Mouse (Mus musculus): ENCODE results near the gene Efcab11. TPM values are rescaled to one million over a fixed set of nuclear protein-coding genes. Genes with fewer than 3 reads are reported as not detected.

Efcab11 gene
- polyA plus RNA-seq, 1 experiment from 2014 or later, result 27.3 TPM

GRCm38 (mm10) chr12:99721318-99721717, 162.9 kb downstream of the Efcab11 start:
- Histone ChIP-seq H3K4me3 (ENCODE audit: low read depth, low read length) (no peak overlapping the region), H3K27me3 (ENCODE audit: control insufficient read depth, insufficient read depth, low read length) (no peaks in the 10 kb centered on the region), H3K4me1 (ENCODE audit: control insufficient read depth, insufficient read depth, low read length) (no peaks in the 10 kb centered on the region), H3K36me3 (replicated peaks; ENCODE audit: control insufficient read depth, insufficient read depth, low read depth, low read length) (no peaks in the 10 kb centered on the region), H3K9ac (replicated peaks; ENCODE audit: low read length) (no peak overlapping the region), H3K4me2 (ENCODE audit: low read depth, low read length) (no peak overlapping the region), H3K27ac (replicated peaks; ENCODE audit: low read depth, low read length) (no peak overlapping the region), H3K9me3 (replicated peaks; ENCODE audit: control insufficient read depth, low read length) (no peaks in the 10 kb centered on the region)
- WGBS, result 55% methylated on average over 10 of the region's 10 CpGs
- ATAC-seq (replicated peaks; ENCODE audit: insufficient number of reproducible peaks, low FRiP score, low TSS enrichment, low read depth), result no peak
- DNase-seq (ENCODE audit: low spot score), result peak; percentile 21

- DNase-seq (ENCODE audit: low spot score) (no peak), ATAC-seq (replicated peaks; ENCODE audit: insufficient number of reproducible peaks, low FRiP score, low TSS enrichment, low read depth) (no peak)
- 91% methylated on average over 11 of the region's 11 CpGs for WGBS
- H3K9me3 ChIP-seq (replicated peaks; ENCODE audit: control insufficient read depth, low read length), result no peaks in the 10 kb centered on the region
- H3K9ac ChIP-seq (replicated peaks; ENCODE audit: low read length), result no peak overlapping the region
- no peaks in the 10 kb centered on the region for H3K27me3 ChIP-seq (ENCODE audit: control insufficient read depth, insufficient read depth, low read length)
- H3K4me2 ChIP-seq (ENCODE audit: low read depth, low read length), result no peak overlapping the region
- no peak overlapping the region for H3K4me3 ChIP-seq (ENCODE audit: low read depth, low read length)
- H3K36me3 ChIP-seq (replicated peaks; ENCODE audit: control insufficient read depth, insufficient read depth, low read depth, low read length), result no peaks in the 10 kb centered on the region
- no peaks in the 10 kb centered on the region for H3K4me1 ChIP-seq (ENCODE audit: control insufficient read depth, insufficient read depth, low read length)
- no peak overlapping the region for H3K27ac ChIP-seq (replicated peaks; ENCODE audit: low read depth, low read length)
Measured at GRCm38 (mm10) chr12:99719777-99720176, 164.5 kb downstream of the Efcab11 start.

DNA sequence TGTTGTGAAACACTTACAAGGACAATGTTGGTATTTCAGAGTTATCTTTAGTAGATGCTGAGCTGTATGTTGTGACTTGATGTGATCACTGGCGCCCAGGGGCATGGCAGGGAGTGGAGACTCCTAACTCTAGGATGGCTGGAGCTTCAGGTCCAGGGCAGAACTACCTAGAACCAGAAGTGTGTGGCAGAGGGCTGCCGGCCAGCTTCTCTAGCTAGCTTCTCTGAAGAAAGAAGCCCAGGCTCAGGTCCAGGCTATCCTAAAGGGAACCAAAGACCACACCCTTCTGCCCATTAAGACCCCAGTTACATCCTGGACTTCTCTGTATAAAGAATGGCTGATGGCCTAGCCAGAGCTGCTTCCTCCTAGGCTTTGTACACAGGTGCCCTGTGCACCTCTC, 166.1 kb downstream of the Efcab11 start:
- Histone ChIP-seq H3K4me1 (ENCODE audit: control insufficient read depth, insufficient read depth, low read length) (no peaks in the 10 kb centered on the region), H3K27me3 (ENCODE audit: control insufficient read depth, insufficient read depth, low read length) (no peaks in the 10 kb centered on the region), H3K27ac (replicated peaks; ENCODE audit: low read depth, low read length) (no peak overlapping the region), H3K36me3 (replicated peaks; ENCODE audit: control insufficient read depth, insufficient read depth, low read depth, low read length) (no peaks in the 10 kb centered on the region), H3K4me2 (ENCODE audit: low read depth, low read length) (no peak overlapping the region), H3K9ac (replicated peaks; ENCODE audit: low read length) (no peak overlapping the region), H3K4me3 (ENCODE audit: low read depth, low read length) (no peak overlapping the region), H3K9me3 (replicated peaks; ENCODE audit: control insufficient read depth, low read length) (no peaks in the 10 kb centered on the region)
- DNase-seq (ENCODE audit: low spot score) (no peak), ATAC-seq (replicated peaks; ENCODE audit: insufficient number of reproducible peaks, low FRiP score, low TSS enrichment, low read depth) (no peak)
- WGBS, result 91% methylated on average over 2 of the region's 2 CpGs

GRCm38 (mm10) chr12:99716038-99716610, 168.1 kb downstream of the Efcab11 start:
- Histone ChIP-seq H3K27ac (replicated peaks; ENCODE audit: low read depth, low read length) (no peak overlapping the region), H3K9ac (replicated peaks; ENCODE audit: low read length) (no peak overlapping the region), H3K4me3 (ENCODE audit: low read depth, low read length) (no peak overlapping the region), H3K9me3 (replicated peaks; ENCODE audit: control insufficient read depth, low read length) (no peaks in the 10 kb centered on the region), H3K4me1 (ENCODE audit: control insufficient read depth, insufficient read depth, low read length) (no peaks in the 10 kb centered on the region), H3K27me3 (ENCODE audit: control insufficient read depth, insufficient read depth, low read length) (no peaks in the 10 kb centered on the region), H3K36me3 (replicated peaks; ENCODE audit: control insufficient read depth, insufficient read depth, low read depth, low read length) (no peaks in the 10 kb centered on the region), H3K4me2 (ENCODE audit: low read depth, low read length) (no peak overlapping the region)
- no peak for ATAC-seq (replicated peaks; ENCODE audit: insufficient number of reproducible peaks, low FRiP score, low TSS enrichment, low read depth)
- WGBS, result 67% methylated on average over 8 of the region's 8 CpGs
- no peak for DNase-seq (ENCODE audit: low spot score)

GRCm38 (mm10) chr12:99715129-99716037, 168.9 kb downstream of the Efcab11 start:
- Histone ChIP-seq H3K4me2 (ENCODE audit: low read depth, low read length) (no peak overlapping the region), H3K36me3 (replicated peaks; ENCODE audit: control insufficient read depth, insufficient read depth, low read depth, low read length) (no peaks in the 10 kb centered on the region)

GRCm38 (mm10) chr12:99712214-99712613, 172.0 kb downstream of the Efcab11 start:
- no peaks in the 10 kb centered on the region for H3K9me3 ChIP-seq (replicated peaks; ENCODE audit: control insufficient read depth, low read length)
- DNase-seq (ENCODE audit: low spot score), result no peak
- H3K4me1 ChIP-seq (ENCODE audit: control insufficient read depth, insufficient read depth, low read length), result no peaks in the 10 kb centered on the region
- no peak overlapping the region for H3K9ac ChIP-seq (replicated peaks; ENCODE audit: low read length)
- 40% methylated on average over 5 of the region's 5 CpGs for WGBS
- H3K27ac ChIP-seq (replicated peaks; ENCODE audit: low read depth, low read length), result no peak overlapping the region
- no peak overlapping the region for H3K4me2 ChIP-seq (ENCODE audit: low read depth, low read length)
- H3K36me3 ChIP-seq (replicated peaks; ENCODE audit: control insufficient read depth, insufficient read depth, low read depth, low read length), result no peaks in the 10 kb centered on the region
- H3K27me3 ChIP-seq (ENCODE audit: control insufficient read depth, insufficient read depth, low read length), result no peaks in the 10 kb centered on the region
- H3K4me3 ChIP-seq (ENCODE audit: low read depth, low read length), result no peak overlapping the region
- ATAC-seq (replicated peaks; ENCODE audit: insufficient number of reproducible peaks, low FRiP score, low TSS enrichment, low read depth), result no peak

More at GRCm38 (mm10) chr12:99715129-99716037, 168.9 kb downstream of the Efcab11 start:
- H3K9ac ChIP-seq (replicated peaks; ENCODE audit: low read length), result no peak overlapping the region
- no peak overlapping the region for H3K4me3 ChIP-seq (ENCODE audit: low read depth, low read length)
- 59% methylated on average over 9 of the region's 9 CpGs for WGBS
- H3K4me1 ChIP-seq (ENCODE audit: control insufficient read depth, insufficient read depth, low read length), result no peaks in the 10 kb centered on the region
- no peaks in the 10 kb centered on the region for H3K9me3 ChIP-seq (replicated peaks; ENCODE audit: control insufficient read depth, low read length)
- no peak for DNase-seq (ENCODE audit: low spot score)
- H3K27ac ChIP-seq (replicated peaks; ENCODE audit: low read depth, low read length), result no peak overlapping the region
- H3K27me3 ChIP-seq (ENCODE audit: control insufficient read depth, insufficient read depth, low read length), result no peaks in the 10 kb centered on the region
- ATAC-seq (replicated peaks; ENCODE audit: insufficient number of reproducible peaks, low FRiP score, low TSS enrichment, low read depth), result no peak

DNA sequence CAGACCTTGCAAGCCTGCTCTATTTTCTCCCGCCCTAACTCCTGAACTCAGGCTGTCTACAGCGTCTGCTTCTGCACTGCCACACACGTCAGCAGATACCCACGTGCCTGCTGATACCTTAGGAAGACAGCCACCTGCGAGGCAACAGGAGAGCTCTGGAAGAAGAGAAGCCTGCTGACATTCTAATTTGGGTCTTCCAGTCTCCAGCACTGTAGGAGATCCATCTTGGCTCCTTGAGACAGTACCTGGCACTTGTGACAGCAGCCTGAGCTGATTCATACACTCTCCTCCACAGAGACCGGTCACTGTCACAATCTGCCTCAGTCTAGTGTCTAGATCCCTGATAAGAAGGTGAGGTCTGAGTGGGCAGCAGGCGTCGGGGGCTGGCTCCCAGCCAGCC, 182.0 kb downstream of the Efcab11 start:
- Histone ChIP-seq H3K27ac (replicated peaks; ENCODE audit: low read depth, low read length) (no peak overlapping the region), H3K36me3 (replicated peaks; ENCODE audit: control insufficient read depth, insufficient read depth, low read depth, low read length) (no peaks in the 10 kb centered on the region), H3K27me3 (ENCODE audit: control insufficient read depth, insufficient read depth, low read length) (no peaks in the 10 kb centered on the region), H3K4me2 (ENCODE audit: low read depth, low read length) (no peak overlapping the region), H3K9ac (replicated peaks; ENCODE audit: low read length) (no peak overlapping the region), H3K4me3 (ENCODE audit: low read depth, low read length) (no peak overlapping the region), H3K9me3 (replicated peaks; ENCODE audit: control insufficient read depth, low read length) (no peaks in the 10 kb centered on the region), H3K4me1 (ENCODE audit: control insufficient read depth, insufficient read depth, low read length) (0 out of 2 replicates have a peak, but pooled peaks cover 2% of the 10 kb centered on the region)
- DNase-seq (ENCODE audit: low spot score), result no peak
- WGBS, result 90% methylated on average over 8 of the region's 8 CpGs
- ATAC-seq (replicated peaks; ENCODE audit: insufficient number of reproducible peaks, low FRiP score, low TSS enrichment, low read depth), result no peak

GRCm38 (mm10) chr12:99700380-99700779, 183.9 kb downstream of the Efcab11 start:
- H3K4me2 ChIP-seq (ENCODE audit: low read depth, low read length), result no peak overlapping the region
- H3K27ac ChIP-seq (replicated peaks; ENCODE audit: low read depth, low read length), result no peak overlapping the region
- H3K4me1 ChIP-seq (ENCODE audit: control insufficient read depth, insufficient read depth, low read length), result 0 out of 2 replicates have a peak, but pooled peaks cover 2% of the 10 kb centered on the region
- no peaks in the 10 kb centered on the region for H3K9me3 ChIP-seq (replicated peaks; ENCODE audit: control insufficient read depth, low read length)
- H3K36me3 ChIP-seq (replicated peaks; ENCODE audit: control insufficient read depth, insufficient read depth, low read depth, low read length), result no peaks in the 10 kb centered on the region
- ATAC-seq (replicated peaks; ENCODE audit: insufficient number of reproducible peaks, low FRiP score, low TSS enrichment, low read depth), result no peak
- WGBS, result 62% methylated on average over 7 of the region's 7 CpGs
- H3K4me3 ChIP-seq (ENCODE audit: low read depth, low read length), result no peak overlapping the region
- no peak overlapping the region for H3K9ac ChIP-seq (replicated peaks; ENCODE audit: low read length)
- no peaks in the 10 kb centered on the region for H3K27me3 ChIP-seq (ENCODE audit: control insufficient read depth, insufficient read depth, low read length)
- peak; percentile 26 for DNase-seq (ENCODE audit: low spot score)
